Mouse (Mus musculus) heart, embryonic 15.5 days (tissue): ENCODE data around the gene Evi2. TPM values are rescaled to one million over a fixed set of nuclear protein-coding genes. Genes with fewer than 3 reads are reported as not detected.

Experiments
- ATAC-seq: fragments of 200-750 bp; cut with Nextera tagmentation; replicated peaks from 2 replicates; pipeline ENCODE4 v1.8.0; 2017; ENCODE audit warnings: low read depth, moderate TSS enrichment; ENCODE audit not compliant: insufficient number of reproducible peaks, insufficient read depth, low FRiP score
- H3K27ac ChIP-seq: fragments of 300-500 bp; sonication (generic); 2 replicates; pipeline ENCODE4 v1.5.1; 2015; ENCODE audit warnings: mild to moderate bottlenecking, inconsistent platforms
- H3K27me3 ChIP-seq: fragments of 300-500 bp; sonication (generic); 2 replicates; pipeline ENCODE4 v1.6.1; 2015; ENCODE audit warnings: inconsistent platforms
- H3K36me3 ChIP-seq: fragments of 300-500 bp; sonication (generic); 2 replicates; pipeline ENCODE4 v1.6.1; 2015; ENCODE audit warnings: mild to moderate bottlenecking, inconsistent platforms
- H3K4me1 ChIP-seq: fragments of 300-500 bp; sonication (generic); replicated peaks from 2 replicates; pipeline ENCODE4 v1.6.1; 2015; ENCODE audit warnings: inconsistent platforms
- H3K4me2 ChIP-seq: fragments of 300-500 bp; sonication (generic); 2 replicates; pipeline ENCODE4 v1.6.1; 2015; ENCODE audit warnings: inconsistent platforms, mild to moderate bottlenecking, moderate library complexity
- H3K4me3 ChIP-seq: fragments of 300-500 bp; sonication (generic); 2 replicates; pipeline ENCODE4 v1.5.1; 2015; ENCODE audit warnings: mild to moderate bottlenecking, inconsistent platforms
- H3K9ac ChIP-seq: fragments of 300-500 bp; sonication (generic); 2 replicates; pipeline ENCODE4 v1.6.1; 2015; ENCODE audit warnings: mild to moderate bottlenecking, inconsistent platforms
- H3K9me3 ChIP-seq: fragments of 300-500 bp; sonication (generic); replicated peaks from 2 replicates; pipeline ENCODE4 v1.6.1; 2016; ENCODE audit warnings: inconsistent platforms
- WGBS: fragments of 180-500 bp; shearing (Covaris S2); methylation state at CpG from one replicate; pipeline ENCODE4 v1.1.7; 2015; ENCODE audit warnings: mixed read lengths; 5-methylcytosine and 5-hydroxymethylcytosine counted together
- polyA plus RNA-seq: library from polyadenylated mRNA; unstranded; fragments of >200 nt; fragmentation: Nextera tagmentation; extraction: Ambion mirVana; gene quantifications from 2 replicates; pipeline ENCODE4 v1.2.1, GENCODE M21; 2015

Evi2 gene
- 0.52 and 0.53 TPM in 2 replicates for polyA plus RNA-seq

DNA sequence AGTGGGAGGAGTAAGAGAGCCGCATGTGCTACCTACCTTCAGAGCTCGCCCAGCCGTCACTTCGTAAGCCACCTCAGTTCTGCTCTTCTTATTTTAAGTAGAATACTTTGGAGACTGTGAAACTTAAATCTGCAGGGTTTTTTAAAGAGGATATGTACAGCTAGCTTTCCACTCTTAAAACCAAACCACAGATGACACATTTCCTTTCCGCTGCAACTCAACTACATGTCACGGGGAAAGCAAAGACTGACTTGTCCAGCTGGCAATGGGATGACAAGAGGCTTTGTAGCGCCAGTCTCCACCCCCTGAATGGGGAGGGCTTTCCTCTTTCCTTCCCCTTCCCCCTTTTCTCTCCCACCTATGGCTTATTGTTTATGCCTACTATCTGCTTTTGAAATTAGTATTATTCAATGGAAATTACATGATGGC, at the start of gene Evi2, which contains the start of gene Evi2a:
Gene Evi2 (minus strand): TSS at position 257 of the 429 bp plus-strand sequence.
Gene Evi2a (minus strand): TSS at position 277 of the 429 bp plus-strand sequence.
- WGBS = 83% methylated on average over 7 of the region's 7 CpGs
- Histone ChIP-seq H3K9ac (no peak within 1 kb of the TSS), H3K27me3 (no peaks in the 10 kb centered on the region), H3K36me3 (no peaks in the 10 kb centered on the region; the same call in 1 of the 2 replicates), H3K4me3 (no peak within 1 kb of the TSS), H3K4me1 (peaks cover 31% of the 10 kb centered on the region), H3K9me3 (no peaks in the 10 kb centered on the region), H3K27ac (no peak within 1 kb of the TSS), H3K4me2 (no peak within 1 kb of the TSS)
- ATAC-seq = no peak

DNA sequence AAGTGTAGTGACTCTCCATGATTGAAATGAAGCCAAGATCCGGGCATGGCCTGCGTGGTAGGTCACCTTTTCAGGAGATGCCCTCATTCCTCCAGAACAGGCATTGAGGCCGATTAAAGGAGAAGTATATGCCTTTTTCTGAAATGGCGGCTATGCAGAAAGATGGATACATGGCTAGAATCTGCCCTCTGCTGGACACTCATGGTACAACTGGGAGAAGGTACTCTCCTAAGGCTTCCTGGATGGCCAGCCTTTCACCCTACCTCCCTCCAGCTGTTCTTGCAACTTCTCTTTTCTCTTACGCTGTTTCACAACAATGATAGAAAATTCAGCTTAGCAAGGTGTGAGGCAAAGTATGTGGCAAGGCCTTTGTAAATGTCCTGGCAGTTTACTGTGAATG, 47.4 kb upstream of the Evi2 start:
- Histone ChIP-seq H3K36me3 (peaks cover 11% of the 10 kb centered on the region; the same call in 1 of the 2 replicates), H3K27ac (no peak overlapping the region), H3K9me3 (no peaks in the 10 kb centered on the region), H3K4me3 (no peak overlapping the region), H3K9ac (no peak overlapping the region), H3K4me1 (peaks cover 9% of the 10 kb centered on the region; the same call in 1 of the 2 replicates), H3K4me2 (no peak overlapping the region), H3K27me3 (no peaks in the 10 kb centered on the region)
- no peak for ATAC-seq
- 34% methylated on average over 5 of the region's 5 CpGs for WGBS

DNA sequence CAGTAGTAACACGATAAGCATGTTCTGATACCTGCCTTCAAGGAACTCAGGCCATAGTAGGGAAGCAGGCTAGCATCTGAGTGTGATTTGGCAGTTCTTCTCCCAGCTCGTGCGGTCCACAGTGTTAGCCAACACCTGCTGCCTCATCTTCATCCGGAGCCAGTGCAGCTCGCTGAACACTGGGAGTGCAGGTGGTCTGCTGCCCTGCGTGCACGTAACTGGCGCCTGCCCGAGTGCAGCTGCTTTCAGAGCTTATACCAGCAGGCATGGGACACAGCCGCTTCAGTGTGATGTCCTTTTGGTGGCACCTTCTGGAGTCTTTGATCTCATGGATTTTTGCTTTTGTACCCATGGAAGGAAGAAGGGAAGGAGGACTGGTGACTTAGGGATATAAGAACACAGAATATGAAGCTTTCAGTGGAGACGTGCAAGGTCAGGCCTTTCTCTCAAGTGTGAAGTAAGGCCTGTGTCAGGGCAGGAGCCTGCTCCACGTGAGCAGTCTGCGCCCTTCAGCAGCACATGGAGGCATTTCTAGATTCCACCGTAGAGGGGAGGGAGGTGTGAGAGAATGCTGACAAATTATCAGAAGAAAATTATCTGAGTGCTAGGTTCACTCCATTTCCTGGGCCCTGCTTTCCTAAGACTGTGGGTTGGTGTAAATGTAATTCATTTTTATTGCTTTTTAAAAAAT, 45.1 kb upstream of the Evi2 start:
- Histone ChIP-seq H3K27ac (no peak overlapping the region), H3K4me1 (peaks cover 9% of the 10 kb centered on the region; the same call in 1 of the 2 replicates), H3K9me3 (no peaks in the 10 kb centered on the region), H3K27me3 (no peaks in the 10 kb centered on the region), H3K4me2 (no peak overlapping the region), H3K9ac (no peak overlapping the region), H3K4me3 (no peak overlapping the region), H3K36me3 (peaks cover 22% of the 10 kb centered on the region)
- whole genome bisulfite sequencing = 68% methylated on average over 14 of the region's 14 CpGs
- peak; percentile 55; the same call in 1 of the 2 replicates for ATAC-seq

DNA sequence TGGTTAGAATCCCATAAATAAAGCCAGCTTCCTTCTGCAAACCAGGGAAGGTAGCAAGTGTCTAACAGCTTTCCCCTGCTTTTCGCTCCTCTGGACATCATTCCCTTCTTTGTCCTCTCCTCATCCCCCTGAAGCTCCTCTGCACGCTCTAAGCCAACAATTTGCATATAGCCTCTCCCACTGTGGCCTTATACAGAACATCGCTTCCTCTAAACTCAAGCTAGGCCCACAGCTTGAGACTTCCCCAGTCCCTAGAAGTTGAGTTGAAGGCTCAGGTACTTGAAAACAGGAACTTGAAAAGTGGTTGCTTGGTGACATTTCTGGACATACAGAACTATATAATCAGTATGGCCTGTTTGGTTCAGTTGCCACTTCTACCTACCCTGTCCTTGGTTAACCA, 43.4 kb upstream of the Evi2 start:
- no peaks in the 10 kb centered on the region for H3K27me3 ChIP-seq
- no peak overlapping the region for H3K4me2 ChIP-seq
- H3K4me1 ChIP-seq = 0 out of 2 replicates have a peak, but pooled peaks cover 9% of the 10 kb centered on the region
- 80% methylated on average over 3 of the region's 3 CpGs for WGBS
- H3K36me3 ChIP-seq = peaks cover 32% of the 10 kb centered on the region
- H3K9me3 ChIP-seq = no peaks in the 10 kb centered on the region
- no peak overlapping the region for H3K27ac ChIP-seq
- H3K4me3 ChIP-seq = no peak overlapping the region
- H3K9ac ChIP-seq = no peak overlapping the region
- ATAC-seq = no peak

DNA sequence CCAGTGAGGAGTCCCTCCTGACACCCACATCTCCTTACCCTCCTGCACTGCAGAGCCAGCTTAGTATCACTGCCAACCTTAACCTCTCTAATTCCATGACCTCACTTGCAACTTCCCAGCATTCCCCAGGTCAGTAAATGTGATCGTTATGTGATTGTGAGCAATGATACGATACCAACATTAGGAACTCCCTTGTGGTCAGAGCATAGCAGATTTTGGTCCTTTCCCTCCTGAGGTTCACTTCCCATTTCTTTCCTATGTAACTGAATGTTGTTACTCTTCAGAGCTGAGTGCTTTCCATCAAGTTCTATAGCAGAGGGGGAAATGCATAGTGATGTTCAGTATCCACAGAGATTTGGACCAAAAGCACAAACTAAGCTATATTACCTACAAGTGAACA, 39.9 kb upstream of the Evi2 start:
- no peak for ATAC-seq
- H3K9ac ChIP-seq = no peak overlapping the region
- peaks cover 51% of the 10 kb centered on the region for H3K36me3 ChIP-seq
- 96% methylated on average over 2 of the region's 2 CpGs for whole genome bisulfite sequencing
- H3K27me3 ChIP-seq = no peaks in the 10 kb centered on the region
- no peak overlapping the region for H3K4me2 ChIP-seq
- H3K4me3 ChIP-seq = no peak overlapping the region
- H3K27ac ChIP-seq = no peak overlapping the region
- 0 out of 2 replicates have a peak, but pooled peaks cover 5% of the 10 kb centered on the region for H3K4me1 ChIP-seq
- H3K9me3 ChIP-seq = no peaks in the 10 kb centered on the region

DNA sequence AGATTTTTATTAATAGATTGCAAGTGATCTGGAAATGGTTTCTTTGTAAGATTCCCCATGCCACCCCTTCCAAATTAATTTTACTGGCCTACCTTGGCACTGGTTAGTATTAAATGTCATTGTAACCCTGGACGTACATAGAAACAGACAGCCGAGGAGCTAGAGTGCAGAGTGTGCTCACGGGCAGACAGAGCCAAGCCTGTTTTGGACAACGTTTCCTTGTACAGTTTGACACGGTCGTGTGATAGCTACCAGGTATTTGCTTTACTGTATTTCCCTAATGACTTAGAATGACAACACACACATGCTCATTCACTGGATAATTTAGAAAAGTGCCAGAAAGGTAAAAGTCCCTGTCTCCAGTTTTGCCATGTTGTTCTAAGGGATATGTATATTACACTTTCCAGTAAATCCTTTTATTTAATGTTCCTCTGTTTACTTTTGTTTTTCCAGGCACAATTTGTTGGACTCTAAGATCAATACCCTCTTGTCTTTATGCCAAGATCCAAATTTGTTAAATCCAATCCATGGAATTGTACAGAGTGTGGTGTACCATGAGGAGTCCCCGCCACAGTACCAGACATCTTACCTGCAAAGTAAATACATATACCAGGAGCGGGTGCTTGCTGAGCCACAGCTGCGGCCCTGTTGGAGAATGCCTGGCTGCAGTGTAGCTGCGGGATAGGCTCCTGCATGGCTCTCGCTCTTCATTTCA, 38.0 kb upstream of the Evi2 start:
- no peaks in the 10 kb centered on the region for H3K9me3 ChIP-seq
- H3K36me3 ChIP-seq = peaks cover 59% of the 10 kb centered on the region
- no peaks in the 10 kb centered on the region for H3K4me1 ChIP-seq
- H3K4me3 ChIP-seq = no peak overlapping the region
- no peak for ATAC-seq
- 83% methylated on average over 11 of the region's 11 CpGs for WGBS
- no peaks in the 10 kb centered on the region for H3K27me3 ChIP-seq
- H3K27ac ChIP-seq = no peak overlapping the region
- H3K4me2 ChIP-seq = no peak overlapping the region
- H3K9ac ChIP-seq = no peak overlapping the region

DNA sequence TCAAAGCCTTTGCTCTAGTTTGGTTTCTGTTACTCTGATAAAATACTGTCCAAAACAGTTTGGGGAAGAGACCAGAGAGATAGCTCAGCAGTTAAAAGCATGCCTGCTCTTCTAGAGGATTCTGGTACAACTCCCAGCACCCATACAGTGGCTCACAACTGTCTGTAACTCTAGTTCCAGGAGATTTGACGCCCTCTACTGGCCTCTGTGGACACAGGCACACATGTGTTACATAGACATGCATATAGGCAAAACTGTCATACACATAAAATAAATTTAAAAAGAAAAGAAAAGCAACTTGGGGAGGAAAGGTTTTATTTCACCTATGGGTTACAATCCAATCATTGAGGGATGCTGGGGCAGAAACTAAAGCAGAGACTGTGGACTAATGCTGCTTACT, 36.6 kb upstream of the Evi2 start:
- Histone ChIP-seq H3K4me1 (no peaks in the 10 kb centered on the region), H3K4me3 (no peak overlapping the region), H3K27me3 (no peaks in the 10 kb centered on the region), H3K36me3 (peaks cover 63% of the 10 kb centered on the region), H3K27ac (no peak overlapping the region), H3K9ac (no peak overlapping the region), H3K9me3 (no peaks in the 10 kb centered on the region), H3K4me2 (no peak overlapping the region)
- WGBS = 57% methylated on average over 1 of the region's 1 CpGs
- no peak for ATAC-seq

DNA sequence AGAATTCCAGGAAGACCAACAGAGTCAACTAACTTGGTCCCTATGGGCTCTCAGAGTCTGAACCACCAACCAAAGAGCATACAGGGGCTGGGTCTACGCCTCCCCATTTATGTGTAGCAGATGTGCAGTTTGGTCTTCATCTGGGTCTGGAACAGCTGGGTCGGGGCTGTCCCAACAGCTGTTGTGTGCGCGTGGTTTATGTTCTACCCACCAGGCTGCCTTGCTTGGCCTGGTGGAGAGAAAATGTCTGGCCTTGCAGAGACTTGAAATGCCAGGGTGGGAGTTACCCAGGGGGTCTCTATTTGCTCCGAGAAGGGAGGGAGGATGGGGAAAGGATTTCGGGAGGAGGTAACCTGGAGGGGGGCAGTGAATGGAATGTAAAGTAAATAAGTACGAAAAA, 33.1 kb upstream of the Evi2 start:
- 95% methylated on average over 7 of the region's 7 CpGs for WGBS
- no peak overlapping the region for H3K27ac ChIP-seq
- no peak for ATAC-seq
- H3K9ac ChIP-seq = no peak overlapping the region
- H3K4me1 ChIP-seq = no peaks in the 10 kb centered on the region
- no peak overlapping the region for H3K4me2 ChIP-seq
- H3K27me3 ChIP-seq = no peaks in the 10 kb centered on the region
- no peak overlapping the region for H3K4me3 ChIP-seq
- H3K36me3 ChIP-seq = peaks cover 49% of the 10 kb centered on the region
- no peaks in the 10 kb centered on the region for H3K9me3 ChIP-seq

DNA sequence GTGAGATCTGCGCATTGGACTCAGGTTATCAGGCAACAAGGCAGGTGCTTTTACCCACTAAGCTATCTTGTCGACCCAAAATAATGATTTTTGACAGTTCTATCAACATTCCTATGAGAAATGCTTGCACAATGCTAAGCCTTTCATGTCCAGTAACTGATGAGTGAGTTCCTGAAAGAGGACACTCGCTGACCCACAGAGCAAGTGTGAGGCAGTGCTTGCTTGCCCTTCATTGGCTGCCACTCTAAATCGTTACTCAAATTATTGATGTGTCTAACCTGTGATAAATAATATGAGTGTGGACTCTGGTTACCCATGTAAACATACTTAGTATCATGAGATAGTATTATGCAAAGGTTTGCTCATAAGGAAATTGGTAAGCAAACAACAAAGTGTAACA, 30.1 kb upstream of the Evi2 start:
- Histone ChIP-seq H3K27ac (no peak overlapping the region), H3K4me3 (no peak overlapping the region), H3K4me1 (no peaks in the 10 kb centered on the region), H3K9me3 (no peaks in the 10 kb centered on the region), H3K27me3 (no peaks in the 10 kb centered on the region), H3K9ac (no peak overlapping the region), H3K36me3 (peaks cover 42% of the 10 kb centered on the region), H3K4me2 (no peak overlapping the region)
- ATAC-seq = no peak
- WGBS = 86% methylated on average over 4 of the region's 4 CpGs

DNA sequence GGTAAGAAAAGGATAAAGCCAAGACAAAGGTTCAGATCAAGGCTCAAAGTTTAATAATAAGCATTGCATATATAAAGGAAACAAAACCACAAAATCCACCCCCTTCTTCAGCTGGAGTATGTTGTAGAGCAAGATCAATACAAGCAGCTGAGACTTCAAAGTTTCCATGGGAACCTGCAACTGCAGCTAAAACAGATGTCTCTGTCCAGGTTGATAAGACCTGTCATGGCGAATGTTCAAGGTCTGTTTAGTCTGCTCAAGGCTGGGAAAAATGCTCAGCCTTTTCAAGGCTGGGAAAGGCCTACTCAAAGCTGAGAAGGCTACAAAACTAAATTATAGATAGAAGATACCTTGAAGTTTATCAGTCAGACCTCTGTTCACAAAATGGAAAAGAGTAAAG, 22.2 kb upstream of the Evi2 start:
- H3K36me3 ChIP-seq = peaks cover 51% of the 10 kb centered on the region
- no peaks in the 10 kb centered on the region for H3K9me3 ChIP-seq
- H3K4me3 ChIP-seq = no peak overlapping the region
- no peak overlapping the region for H3K9ac ChIP-seq
- no peak for ATAC-seq
- H3K4me2 ChIP-seq = no peak overlapping the region
- 47% methylated on average over 1 of the region's 1 CpGs for WGBS
- H3K27me3 ChIP-seq = no peaks in the 10 kb centered on the region
- H3K27ac ChIP-seq = no peak overlapping the region
- no peaks in the 10 kb centered on the region for H3K4me1 ChIP-seq

DNA sequence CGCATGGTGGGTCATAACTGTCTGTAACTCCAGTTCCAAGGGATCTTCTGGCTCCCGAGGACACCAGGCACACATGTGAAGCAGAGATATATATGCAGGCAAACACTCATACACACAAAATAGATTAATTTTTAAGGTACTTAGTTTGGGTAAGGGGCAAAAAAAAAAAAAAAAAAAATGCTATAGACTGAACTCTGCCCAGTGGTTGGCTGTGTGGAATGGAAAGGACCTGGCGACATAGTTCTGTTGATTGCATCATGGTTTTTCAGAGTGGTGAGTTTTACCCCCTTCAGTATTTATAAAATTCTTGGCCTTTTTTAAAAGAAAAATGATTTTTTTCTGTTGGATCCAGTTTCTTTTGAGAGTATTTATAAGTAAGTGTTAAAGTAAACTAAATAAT, 5.9 kb upstream of the Evi2 start:
- H3K9me3 ChIP-seq = no peaks in the 10 kb centered on the region
- no peak overlapping the region for H3K9ac ChIP-seq
- no peak overlapping the region for H3K4me3 ChIP-seq
- peaks cover 10% of the 10 kb centered on the region for H3K36me3 ChIP-seq
- WGBS = 93% methylated on average over 3 of the region's 3 CpGs
- no peaks in the 10 kb centered on the region for H3K27me3 ChIP-seq
- ATAC-seq = no peak
- H3K27ac ChIP-seq = no peak overlapping the region
- H3K4me2 ChIP-seq = no peak overlapping the region
- H3K4me1 ChIP-seq = peaks cover 19% of the 10 kb centered on the region
